Mouse (Mus musculus) embryonic facial prominence, embryonic 13.5 days (tissue): ENCODE measurements around the gene Ddb2. TPM values are rescaled to one million over a fixed set of nuclear protein-coding genes. Genes with fewer than 3 reads are reported as not detected.

Source experiments
- ATAC-seq: fragments of 200-750 bp; cut with Nextera tagmentation; 2 replicates; pipeline ENCODE4 v1.8.0; 2017; ENCODE audit warnings: low read depth; ENCODE audit not compliant: insufficient number of reproducible peaks, insufficient read depth, low FRiP score, low TSS enrichment
- H3K27ac ChIP-seq: fragments of 300-500 bp; sonication (generic); 2 replicates; pipeline ENCODE4 v1.5.1; 2015; ENCODE audit warnings: moderate library complexity, mild to moderate bottlenecking, inconsistent platforms
- H3K27me3 ChIP-seq: fragments of 300-500 bp; sonication (generic); 2 replicates; pipeline ENCODE4 v1.6.1; 2015; ENCODE audit warnings: mild to moderate bottlenecking, inconsistent platforms
- H3K36me3 ChIP-seq: fragments of 300-500 bp; sonication (generic); 2 replicates; pipeline ENCODE4 v1.6.1; 2015; ENCODE audit warnings: mild to moderate bottlenecking, inconsistent platforms
- H3K4me1 ChIP-seq: fragments of 300-500 bp; sonication (generic); 2 replicates; pipeline ENCODE4 v1.6.1; 2015; ENCODE audit warnings: inconsistent platforms
- H3K4me2 ChIP-seq: fragments of 300-500 bp; sonication (generic); 2 replicates; pipeline ENCODE4 v1.6.1; 2015; ENCODE audit warnings: moderate library complexity, mild to moderate bottlenecking, inconsistent platforms
- H3K4me3 ChIP-seq: fragments of 300-500 bp; sonication (generic); 2 replicates; pipeline ENCODE4 v1.5.1; 2015; ENCODE audit warnings: mild to moderate bottlenecking, inconsistent platforms
- H3K9ac ChIP-seq: fragments of 300-500 bp; sonication (generic); 2 replicates; pipeline ENCODE4 v1.6.1; 2015; ENCODE audit warnings: mild to moderate bottlenecking, inconsistent platforms
- H3K9me3 ChIP-seq: fragments of 300-500 bp; sonication (generic); 2 replicates; pipeline ENCODE4 v1.6.1; 2016; ENCODE audit warnings: inconsistent platforms
- WGBS: fragments of 180-500 bp; shearing (Covaris S2); methylation state at CpG from one replicate; pipeline ENCODE4 v1.1.7; 2015; ENCODE audit warnings: mixed read lengths; 5-methylcytosine and 5-hydroxymethylcytosine counted together
- polyA plus RNA-seq: library from polyadenylated mRNA; unstranded; fragments of >200 nt; fragmentation: Nextera tagmentation; extraction: Ambion mirVana; gene quantifications from 2 replicates; pipeline ENCODE4 v1.2.1, GENCODE M21; 2015

Gene Ddb2
- polyA plus RNA-seq, 1 experiment from 2014 or later = 20.0 TPM

GRCm38 (mm10) chr2:91264711-91265681, 28.2 kb upstream of the Ddb2 start, which contains the start of gene Arfgap2:
TSS of gene Arfgap2 (plus strand) at chr2:91264974.
- peak within 1 kb of the TSS; percentile 93 for H3K27ac ChIP-seq
- H3K4me2 ChIP-seq = peak within 1 kb of the TSS; percentile 82
- peaks cover 19% of the 10 kb centered on the region for H3K4me1 ChIP-seq
- peaks cover 65% of the 10 kb centered on the region for H3K36me3 ChIP-seq
- peak; percentile 97 for ATAC-seq
- WGBS = 2% methylated on average over 72 of the region's 72 CpGs
- H3K9me3 ChIP-seq = no peaks in the 10 kb centered on the region
- H3K9ac ChIP-seq = peak within 1 kb of the TSS; percentile 96
- peak within 1 kb of the TSS; percentile 86 for H3K4me3 ChIP-seq
- no peaks in the 10 kb centered on the region for H3K27me3 ChIP-seq

DNA sequence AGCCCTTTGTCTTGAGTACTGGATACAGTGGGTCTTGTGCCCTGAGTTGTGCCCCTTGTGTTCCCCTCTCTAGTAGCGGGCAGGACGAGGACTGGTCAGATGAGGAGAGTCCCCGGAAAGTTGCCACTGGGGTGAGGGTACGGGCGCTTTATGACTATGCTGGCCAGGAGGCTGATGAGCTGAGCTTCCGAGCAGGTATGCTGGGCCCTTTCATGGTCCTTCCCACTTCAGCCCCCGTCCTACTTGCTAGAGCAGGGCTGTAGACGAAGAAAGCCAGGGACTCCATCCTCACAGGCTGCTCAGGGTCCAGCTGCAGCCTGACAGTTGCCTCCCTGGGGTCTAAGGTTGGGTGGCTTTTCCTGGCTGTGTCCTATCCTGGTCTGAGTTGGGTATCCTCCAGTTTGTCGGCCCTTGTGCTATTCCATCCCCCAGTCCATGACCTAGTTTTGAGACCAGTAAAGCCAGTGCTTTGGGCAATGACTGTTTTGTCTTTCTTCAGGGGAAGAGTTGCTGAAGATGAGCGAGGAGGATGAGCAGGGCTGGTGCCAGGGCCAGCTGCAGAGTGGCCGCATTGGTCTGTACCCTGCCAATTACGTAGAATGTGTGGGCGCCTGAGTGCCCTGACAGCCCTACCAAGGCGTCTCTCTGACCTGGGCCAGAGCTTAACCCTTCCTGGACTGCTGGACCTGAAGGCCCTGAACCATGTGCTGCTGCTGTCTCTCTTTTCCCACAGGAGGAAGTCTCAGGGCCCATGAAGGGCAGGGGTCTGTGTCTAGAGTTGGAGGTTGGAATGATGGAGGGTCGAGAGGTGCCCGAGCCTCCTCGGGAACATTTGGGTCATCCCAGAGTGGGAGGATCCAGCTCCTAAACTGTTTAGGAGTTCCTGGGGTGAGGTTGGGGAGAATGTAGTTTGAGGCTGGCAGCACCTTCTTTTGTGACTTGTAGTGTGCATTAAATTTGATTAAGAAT, 27.2 kb upstream of the Ddb2 start:
- Histone ChIP-seq H3K36me3 (peaks cover 59% of the 10 kb centered on the region), H3K9ac (peak overlapping the region; percentile 96), H3K4me1 (peaks cover 25% of the 10 kb centered on the region), H3K4me2 (peak overlapping the region; percentile 82), H3K9me3 (no peaks in the 10 kb centered on the region), H3K4me3 (peak overlapping the region; percentile 86), H3K27me3 (no peaks in the 10 kb centered on the region), H3K27ac (peak overlapping the region; percentile 87)
- WGBS = 90% methylated on average over 17 of the region's 17 CpGs
- no peak for ATAC-seq

DNA sequence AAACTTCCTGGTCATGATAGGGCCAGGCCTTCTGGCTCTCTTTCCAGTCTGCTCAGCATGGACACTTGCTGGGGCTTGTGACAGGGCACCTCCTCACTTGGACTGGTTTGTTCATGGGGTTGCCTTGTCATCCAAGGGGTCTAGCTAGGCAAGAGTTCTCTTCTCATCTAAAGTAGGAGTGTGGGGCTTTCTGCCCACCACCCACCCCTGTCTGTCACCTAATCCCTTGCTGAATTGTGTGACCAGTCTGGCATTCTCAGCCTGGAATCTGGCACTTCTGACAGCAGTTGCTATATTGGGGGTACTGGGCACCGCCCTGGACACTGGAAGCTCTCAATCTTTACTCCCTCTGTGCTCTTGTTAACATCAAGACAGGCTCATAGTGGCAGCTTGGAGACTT, 22.7 kb upstream of the Ddb2 start:
- Histone ChIP-seq H3K36me3 (peaks cover 38% of the 10 kb centered on the region), H3K27me3 (peaks cover 16% of the 10 kb centered on the region), H3K4me1 (peaks cover 48% of the 10 kb centered on the region), H3K9me3 (no peaks in the 10 kb centered on the region), H3K4me3 (no peak overlapping the region), H3K9ac (no peak overlapping the region), H3K4me2 (no peak overlapping the region), H3K27ac (no peak overlapping the region)
- WGBS = 100% methylated on average over 1 of the region's 1 CpGs
- no peak for ATAC-seq

DNA sequence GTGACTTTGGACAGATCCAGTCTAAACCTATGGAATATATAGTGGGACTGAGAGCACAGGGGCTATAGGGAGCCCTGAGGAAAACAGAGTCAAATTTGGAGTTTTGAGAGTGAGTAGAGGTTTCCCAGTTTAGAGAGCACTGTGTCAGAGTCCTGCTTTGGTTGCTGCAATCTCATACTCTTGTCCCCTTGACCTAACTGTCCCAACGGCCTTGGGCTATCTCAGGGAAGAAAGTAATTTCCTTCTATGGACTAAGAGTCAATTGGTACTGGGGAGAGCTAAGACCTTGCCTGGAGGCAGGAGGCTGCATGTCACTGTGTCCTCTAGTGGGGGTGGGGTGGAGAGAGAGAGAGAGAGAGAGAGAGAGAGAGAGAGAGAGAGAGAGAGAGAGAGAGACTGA, 22.0 kb upstream of the Ddb2 start:
- no peak overlapping the region; the same call in 1 of the 2 replicates for H3K9ac ChIP-seq
- WGBS = 33% methylated on average over 1 of the region's 1 CpGs

DNA sequence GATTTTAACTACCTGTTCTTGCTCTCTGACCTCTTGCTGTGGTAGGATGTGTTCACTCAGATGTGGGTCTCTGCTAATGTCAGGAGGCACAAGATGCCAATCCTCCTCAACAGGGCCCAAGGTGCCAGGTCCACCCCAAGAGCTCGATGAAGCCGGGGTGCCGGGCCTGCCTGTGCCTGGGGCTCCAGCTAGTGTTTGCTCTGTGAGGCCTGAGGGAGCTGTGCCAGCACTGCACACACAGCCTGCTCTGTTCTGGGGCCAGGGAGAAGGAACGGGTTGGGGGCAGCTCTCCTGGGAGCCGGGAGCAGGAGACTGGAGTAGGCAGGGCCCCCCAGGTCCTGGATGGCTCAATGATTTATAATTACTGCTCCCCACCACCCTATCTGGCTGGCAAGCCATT, 21.3 kb upstream of the Ddb2 start:
- H3K4me2 ChIP-seq = peak overlapping the region; percentile 89
- H3K27ac ChIP-seq = peak overlapping the region; percentile 85
- peaks cover 20% of the 10 kb centered on the region for H3K27me3 ChIP-seq
- WGBS = 50% methylated on average over 5 of the region's 5 CpGs
- H3K9ac ChIP-seq = peak overlapping the region; percentile 80
- H3K36me3 ChIP-seq = peaks cover 29% of the 10 kb centered on the region
- H3K4me1 ChIP-seq = peaks cover 41% of the 10 kb centered on the region
- no peaks in the 10 kb centered on the region for H3K9me3 ChIP-seq
- peak overlapping the region; percentile 68 for H3K4me3 ChIP-seq
- no peak for ATAC-seq

More for the DNA sequence above, 22.0 kb upstream of the Ddb2 start:
- Histone ChIP-seq H3K4me1 (peaks cover 42% of the 10 kb centered on the region), H3K9me3 (no peaks in the 10 kb centered on the region), H3K36me3 (peaks cover 37% of the 10 kb centered on the region), H3K4me3 (no peak overlapping the region), H3K27me3 (peaks cover 20% of the 10 kb centered on the region), H3K4me2 (no peak overlapping the region), H3K27ac (no peak overlapping the region)
- no peak for ATAC-seq

GRCm38 (mm10) chr2:91257126-91257980, 20.6 kb upstream of the Ddb2 start:
- Histone ChIP-seq H3K4me1 (peaks cover 41% of the 10 kb centered on the region), H3K9ac (peak overlapping the region; percentile 80), H3K4me3 (peak overlapping the region; percentile 68), H3K27ac (peak overlapping the region; percentile 85), H3K27me3 (peaks cover 20% of the 10 kb centered on the region), H3K9me3 (no peaks in the 10 kb centered on the region), H3K4me2 (peak overlapping the region; percentile 89), H3K36me3 (peaks cover 22% of the 10 kb centered on the region)
- ATAC-seq = peak; percentile 79
- WGBS = 2% methylated on average over 22 of the region's 22 CpGs

DNA sequence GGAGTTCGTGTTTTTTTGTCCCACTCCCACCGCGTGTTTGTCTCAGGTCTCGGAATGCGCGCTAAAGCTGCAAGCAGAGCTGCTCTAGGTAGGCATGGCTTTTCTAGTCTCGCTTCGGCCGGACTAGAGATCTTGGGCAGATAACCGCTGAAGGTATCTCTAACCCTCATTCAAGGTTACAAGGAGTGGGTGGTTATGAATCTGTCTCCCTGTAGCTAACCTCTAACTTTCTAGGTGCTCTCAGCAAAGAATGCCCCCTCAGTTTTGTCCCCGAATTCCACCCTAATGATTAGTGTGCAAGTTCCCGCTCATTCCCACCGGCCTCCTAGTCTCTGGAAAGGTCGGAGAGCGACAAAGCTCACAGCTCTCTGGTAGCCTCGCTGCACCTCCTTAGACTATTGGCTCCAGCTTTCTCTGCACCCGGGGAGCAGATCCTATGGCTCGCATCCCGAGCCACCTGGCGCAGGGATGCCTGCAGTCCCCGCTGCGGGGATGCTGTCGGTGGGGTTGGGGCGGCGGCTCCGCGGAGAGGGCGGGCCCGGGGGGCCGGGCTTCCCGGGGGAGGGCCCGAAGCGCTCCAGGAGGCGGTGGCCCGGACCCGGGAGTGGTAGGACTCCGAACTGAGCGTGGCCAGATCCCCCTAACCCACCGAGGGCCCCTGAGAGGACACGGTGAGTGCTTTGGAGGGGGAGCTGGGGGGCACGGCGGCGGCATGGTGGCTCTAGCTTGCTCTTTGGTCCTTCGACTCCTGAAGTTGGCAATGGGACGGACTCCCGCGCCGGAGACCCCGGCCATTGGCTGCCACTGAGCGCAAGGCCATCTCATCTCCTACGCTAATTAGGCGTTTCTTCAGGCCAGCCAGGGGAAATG, 19.7 kb upstream of the Ddb2 start:
- H3K27me3 ChIP-seq = peaks cover 20% of the 10 kb centered on the region
- H3K9ac ChIP-seq = peak overlapping the region; percentile 80
- H3K9me3 ChIP-seq = no peaks in the 10 kb centered on the region
- H3K36me3 ChIP-seq = peaks cover 18% of the 10 kb centered on the region
- ATAC-seq = peak; percentile 74
- H3K4me3 ChIP-seq = peak overlapping the region; percentile 68
- peak overlapping the region; percentile 85 for H3K27ac ChIP-seq
- H3K4me1 ChIP-seq = peaks cover 41% of the 10 kb centered on the region
- peak overlapping the region; percentile 89 for H3K4me2 ChIP-seq
- WGBS = under 1% methylated on average over 52 of the region's 52 CpGs

- peaks cover 41% of the 10 kb centered on the region for H3K4me1 ChIP-seq
- no peak for ATAC-seq
- peaks cover 11% of the 10 kb centered on the region for H3K36me3 ChIP-seq
These were observed 18.9 kb upstream of the Ddb2 start, which contains the start of gene Pacsin3 for GRCm38 (mm10) chr2:91255661-91256150. TSS of gene Pacsin3 (plus strand) at chr2:91255954.

GRCm38 (mm10) chr2:91254725-91255380, 18.1 kb upstream of the Ddb2 start:
- WGBS = 12% methylated on average over 8 of the region's 8 CpGs
- Histone ChIP-seq H3K36me3 (0 out of 2 replicates have a peak, but pooled peaks cover 3% of the 10 kb centered on the region), H3K4me3 (no peak overlapping the region), H3K4me2 (peak overlapping the region; percentile 89), H3K27ac (no peak overlapping the region), H3K4me1 (peaks cover 41% of the 10 kb centered on the region), H3K27me3 (peaks cover 20% of the 10 kb centered on the region), H3K9me3 (no peaks in the 10 kb centered on the region), H3K9ac (no peak overlapping the region)
- ATAC-seq = no peak

More at GRCm38 (mm10) chr2:91255661-91256150, 18.9 kb upstream of the Ddb2 start, which contains the start of gene Pacsin3:
- peaks cover 20% of the 10 kb centered on the region for H3K27me3 ChIP-seq
- peak within 1 kb of the TSS; percentile 85 for H3K27ac ChIP-seq
- peak within 1 kb of the TSS; percentile 89 for H3K4me2 ChIP-seq
- H3K9ac ChIP-seq = peak within 1 kb of the TSS; percentile 80
- peak within 1 kb of the TSS; percentile 68 for H3K4me3 ChIP-seq
- no peaks in the 10 kb centered on the region for H3K9me3 ChIP-seq
- WGBS = under 1% methylated on average over 27 of the region's 27 CpGs
